Mouse (Mus musculus): ENCODE results near the gene Rnf43. TPM values are rescaled to one million over a fixed set of nuclear protein-coding genes. Genes with fewer than 3 reads are reported as not detected.

Rnf43 gene
- polyA plus RNA-seq, 1 experiment from 2014 or later: 1.5 TPM

GRCm38 (mm10) chr11:87665658-87666057, 3.1 kb downstream of the Rnf43 start:
- 90% methylated on average over 2 of the region's 2 CpGs for whole genome bisulfite sequencing
- Histone ChIP-seq H3K27ac (ENCODE audit: low read depth, low read length) (no peak overlapping the region), H3K4me2 (ENCODE audit: low read depth, low read length, severe bottlenecking) (no peak overlapping the region), H3K9me3 (ENCODE audit: control insufficient read depth, low read length) (no peaks in the 10 kb centered on the region), H3K9ac (ENCODE audit: low read length) (no peak overlapping the region), H3K27me3 (ENCODE audit: control insufficient read depth, insufficient read depth, low read length) (peaks cover 12% of the 10 kb centered on the region), H3K4me1 (replicated peaks; ENCODE audit: control insufficient read depth, insufficient read depth, low read length) (peaks cover 4% of the 10 kb centered on the region; the same call in 1 of the 2 replicates), H3K4me3 (ENCODE audit: low read depth, low read length) (no peak overlapping the region), H3K36me3 (ENCODE audit: control insufficient read depth, insufficient read depth, low read length) (no peaks in the 10 kb centered on the region)
- no peak for ATAC-seq (replicated peaks; ENCODE audit: low FRiP score)
- DNase-seq (ENCODE audit: low spot score): no peak

DNA sequence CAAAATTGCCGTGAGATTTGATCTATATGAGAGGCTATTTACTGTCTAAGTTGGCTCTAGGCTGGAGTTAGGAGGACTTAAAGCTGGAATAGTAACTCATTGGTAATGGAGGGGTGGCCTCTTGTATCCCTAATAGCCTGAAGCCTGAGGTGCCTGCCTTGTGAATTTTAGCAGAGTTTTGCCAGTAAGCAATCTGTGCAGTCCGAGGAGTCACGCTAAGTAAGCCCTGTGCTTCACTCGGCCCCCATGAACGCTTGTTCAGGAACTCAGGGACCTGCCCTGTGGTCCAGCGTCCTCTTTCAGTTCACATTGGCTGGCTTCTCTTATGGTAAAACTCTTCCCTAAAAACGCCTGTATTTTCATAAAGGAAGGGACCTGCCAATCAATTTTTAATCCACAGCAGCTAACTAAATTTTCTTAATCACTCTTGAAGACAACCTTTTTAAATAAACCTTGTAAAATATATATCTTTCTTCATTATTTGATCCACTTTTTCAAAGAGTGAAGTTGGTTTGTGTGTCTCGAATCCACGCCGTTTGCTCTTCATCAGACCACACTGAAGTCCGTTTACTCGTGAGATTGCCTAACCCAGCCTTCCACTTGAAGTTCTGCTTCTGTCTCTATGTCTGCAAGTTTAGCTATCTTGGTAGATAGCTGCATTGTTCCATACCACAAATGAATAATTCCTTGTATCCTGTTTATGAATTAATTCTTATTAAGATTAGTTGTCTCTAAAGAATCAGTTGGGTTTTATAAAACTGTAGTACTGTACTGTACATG, 3.9 kb downstream of the Rnf43 start:
- H3K27ac ChIP-seq (ENCODE audit: low read depth, low read length): no peak overlapping the region
- H3K9ac ChIP-seq (ENCODE audit: low read length): no peak overlapping the region
- DNase-seq (ENCODE audit: low spot score) (no peak), ATAC-seq (replicated peaks; ENCODE audit: low FRiP score) (no peak)
- H3K4me1 ChIP-seq (replicated peaks; ENCODE audit: control insufficient read depth, insufficient read depth, low read length): peaks cover 4% of the 10 kb centered on the region; the same call in 1 of the 2 replicates
- H3K9me3 ChIP-seq (ENCODE audit: control insufficient read depth, low read length): no peaks in the 10 kb centered on the region
- H3K4me3 ChIP-seq (ENCODE audit: low read depth, low read length): no peak overlapping the region
- 85% methylated on average over 12 of the region's 12 CpGs for WGBS
- no peaks in the 10 kb centered on the region for H3K36me3 ChIP-seq (ENCODE audit: control insufficient read depth, insufficient read depth, low read length)
- peaks cover 12% of the 10 kb centered on the region for H3K27me3 ChIP-seq (ENCODE audit: control insufficient read depth, insufficient read depth, low read length)
- no peak overlapping the region for H3K4me2 ChIP-seq (ENCODE audit: low read depth, low read length, severe bottlenecking)

- DNase-seq (ENCODE audit: low spot score) (no peak), ATAC-seq (replicated peaks; ENCODE audit: low FRiP score) (no peak)
- peaks cover 4% of the 10 kb centered on the region; the same call in 1 of the 2 replicates for H3K4me1 ChIP-seq (replicated peaks; ENCODE audit: control insufficient read depth, insufficient read depth, low read length)
- H3K36me3 ChIP-seq (ENCODE audit: control insufficient read depth, insufficient read depth, low read length): no peaks in the 10 kb centered on the region
- H3K27me3 ChIP-seq (ENCODE audit: control insufficient read depth, insufficient read depth, low read length): peaks cover 12% of the 10 kb centered on the region
- WGBS: 69% methylated on average over 4 of the region's 4 CpGs
- H3K9ac ChIP-seq (ENCODE audit: low read length): no peak overlapping the region
- H3K27ac ChIP-seq (ENCODE audit: low read depth, low read length): no peak overlapping the region
- H3K9me3 ChIP-seq (ENCODE audit: control insufficient read depth, low read length): no peaks in the 10 kb centered on the region
- no peak overlapping the region for H3K4me3 ChIP-seq (ENCODE audit: low read depth, low read length)
- H3K4me2 ChIP-seq (ENCODE audit: low read depth, low read length, severe bottlenecking): no peak overlapping the region
Measured at GRCm38 (mm10) chr11:87667107-87668090, 4.9 kb downstream of the Rnf43 start.

GRCm38 (mm10) chr11:87673282-87673681, 10.8 kb downstream of the Rnf43 start:
- H3K27me3 ChIP-seq (ENCODE audit: control insufficient read depth, insufficient read depth, low read length): no peaks in the 10 kb centered on the region
- H3K27ac ChIP-seq (ENCODE audit: low read depth, low read length): no peak overlapping the region
- H3K4me2 ChIP-seq (ENCODE audit: low read depth, low read length, severe bottlenecking): no peak overlapping the region
- no peak overlapping the region for H3K9ac ChIP-seq (ENCODE audit: low read length)
- no peaks in the 10 kb centered on the region for H3K36me3 ChIP-seq (ENCODE audit: control insufficient read depth, insufficient read depth, low read length)
- 95% methylated on average over 1 of the region's 1 CpGs for WGBS
- no peaks in the 10 kb centered on the region for H3K9me3 ChIP-seq (ENCODE audit: control insufficient read depth, low read length)
- DNase-seq (ENCODE audit: low spot score) (no peak), ATAC-seq (replicated peaks; ENCODE audit: low FRiP score) (no peak)
- H3K4me3 ChIP-seq (ENCODE audit: low read depth, low read length): no peak overlapping the region
- no peaks in the 10 kb centered on the region for H3K4me1 ChIP-seq (replicated peaks; ENCODE audit: control insufficient read depth, insufficient read depth, low read length)

DNA sequence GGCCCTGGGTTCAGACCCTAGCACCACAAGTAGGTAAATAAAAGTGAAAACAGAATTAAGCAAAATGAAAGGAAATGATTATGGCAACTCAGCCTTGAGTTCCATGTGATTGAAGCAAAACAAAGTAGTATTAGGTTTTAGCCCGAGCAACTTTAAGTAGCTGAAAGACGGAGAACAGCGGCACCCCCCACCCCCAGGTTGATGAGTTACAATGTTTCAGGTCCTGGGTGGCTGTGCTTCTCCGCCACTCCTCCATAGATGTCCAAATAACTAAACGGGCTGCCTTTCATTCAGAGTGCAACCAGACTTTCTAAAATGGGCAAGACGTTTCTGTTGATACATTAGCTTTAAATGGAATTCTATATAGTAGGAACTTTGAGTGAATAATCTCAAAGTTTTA, 13.1 kb downstream of the Rnf43 start:
- Histone ChIP-seq H3K9me3 (ENCODE audit: control insufficient read depth, low read length) (no peaks in the 10 kb centered on the region), H3K4me2 (ENCODE audit: low read depth, low read length, severe bottlenecking) (no peak overlapping the region), H3K36me3 (ENCODE audit: control insufficient read depth, insufficient read depth, low read length) (no peaks in the 10 kb centered on the region), H3K4me3 (ENCODE audit: low read depth, low read length) (no peak overlapping the region), H3K9ac (ENCODE audit: low read length) (no peak overlapping the region), H3K4me1 (replicated peaks; ENCODE audit: control insufficient read depth, insufficient read depth, low read length) (no peaks in the 10 kb centered on the region), H3K27me3 (ENCODE audit: control insufficient read depth, insufficient read depth, low read length) (no peaks in the 10 kb centered on the region), H3K27ac (ENCODE audit: low read depth, low read length) (no peak overlapping the region)
- WGBS: 92% methylated on average over 6 of the region's 6 CpGs
- DNase-seq (ENCODE audit: low spot score) (no peak), ATAC-seq (replicated peaks; ENCODE audit: low FRiP score) (no peak)

DNA sequence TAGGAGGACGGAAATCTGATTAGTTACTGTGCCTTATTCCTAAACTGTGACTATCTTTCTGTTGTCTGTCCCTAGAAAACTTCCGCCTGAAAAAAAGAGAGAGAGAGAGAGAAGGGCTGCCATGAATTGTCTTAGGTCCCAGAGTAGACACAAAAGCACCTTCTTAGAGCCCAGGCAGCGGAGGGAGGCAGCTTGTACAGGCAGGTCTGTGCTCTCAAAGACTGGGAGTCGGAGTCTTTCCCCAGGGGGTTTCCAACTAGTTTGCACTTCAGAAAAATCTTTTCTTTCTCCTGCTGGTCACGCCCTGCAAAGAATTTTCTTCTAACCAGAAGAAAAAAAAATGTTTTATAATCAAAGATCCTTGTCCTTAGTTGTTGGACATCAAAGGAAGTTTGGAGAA, 15.2 kb downstream of the Rnf43 start:
- Histone ChIP-seq H3K27ac (ENCODE audit: low read depth, low read length) (no peak overlapping the region), H3K9ac (ENCODE audit: low read length) (no peak overlapping the region), H3K36me3 (ENCODE audit: control insufficient read depth, insufficient read depth, low read length) (no peaks in the 10 kb centered on the region), H3K27me3 (ENCODE audit: control insufficient read depth, insufficient read depth, low read length) (no peaks in the 10 kb centered on the region), H3K9me3 (ENCODE audit: control insufficient read depth, low read length) (no peaks in the 10 kb centered on the region), H3K4me2 (ENCODE audit: low read depth, low read length, severe bottlenecking) (no peak overlapping the region), H3K4me3 (ENCODE audit: low read depth, low read length) (no peak overlapping the region), H3K4me1 (replicated peaks; ENCODE audit: control insufficient read depth, insufficient read depth, low read length) (no peaks in the 10 kb centered on the region)
- 41% methylated on average over 5 of the region's 5 CpGs for WGBS
- ATAC-seq (replicated peaks; ENCODE audit: low FRiP score): no peak
- no peak for DNase-seq (ENCODE audit: low spot score)

- Histone ChIP-seq H3K4me2 (ENCODE audit: low read depth, low read length, severe bottlenecking) (no peak overlapping the region), H3K4me1 (replicated peaks; ENCODE audit: control insufficient read depth, insufficient read depth, low read length) (no peaks in the 10 kb centered on the region), H3K4me3 (ENCODE audit: low read depth, low read length) (no peak overlapping the region), H3K36me3 (ENCODE audit: control insufficient read depth, insufficient read depth, low read length) (no peaks in the 10 kb centered on the region), H3K27me3 (ENCODE audit: control insufficient read depth, insufficient read depth, low read length) (no peaks in the 10 kb centered on the region), H3K9ac (ENCODE audit: low read length) (no peak overlapping the region), H3K9me3 (ENCODE audit: control insufficient read depth, low read length) (no peaks in the 10 kb centered on the region), H3K27ac (ENCODE audit: low read depth, low read length) (no peak overlapping the region)
- DNase-seq (ENCODE audit: low spot score): no peak
- WGBS: 80% methylated on average over 4 of the region's 4 CpGs
- ATAC-seq (replicated peaks; ENCODE audit: low FRiP score): no peak
Measured at GRCm38 (mm10) chr11:87678545-87678944, 16.0 kb downstream of the Rnf43 start.

GRCm38 (mm10) chr11:87678976-87679375, 16.5 kb downstream of the Rnf43 start:
- DNase-seq (ENCODE audit: low spot score): no peak
- no peak for ATAC-seq (replicated peaks; ENCODE audit: low FRiP score)
- H3K36me3 ChIP-seq (ENCODE audit: control insufficient read depth, insufficient read depth, low read length): no peaks in the 10 kb centered on the region
- no peaks in the 10 kb centered on the region for H3K27me3 ChIP-seq (ENCODE audit: control insufficient read depth, insufficient read depth, low read length)
- no peak overlapping the region for H3K9ac ChIP-seq (ENCODE audit: low read length)
- 93% methylated on average over 7 of the region's 7 CpGs for WGBS
- no peaks in the 10 kb centered on the region for H3K9me3 ChIP-seq (ENCODE audit: control insufficient read depth, low read length)
- H3K27ac ChIP-seq (ENCODE audit: low read depth, low read length): no peak overlapping the region
- no peaks in the 10 kb centered on the region for H3K4me1 ChIP-seq (replicated peaks; ENCODE audit: control insufficient read depth, insufficient read depth, low read length)
- H3K4me3 ChIP-seq (ENCODE audit: low read depth, low read length): no peak overlapping the region
- no peak overlapping the region for H3K4me2 ChIP-seq (ENCODE audit: low read depth, low read length, severe bottlenecking)

All from forebrain, embryonic 11.5 days (tissue).